Mouse (Mus musculus) cortical plate, adult 2 months (tissue): Measurements from ENCODE around the gene Tbc1d2b. TPM values are rescaled to one million over a fixed set of nuclear protein-coding genes. Genes with fewer than 3 reads are reported as not detected.

Experiments used
- H3K27ac ChIP-seq: fragments of 200-500 bp; 2 replicates; pipeline ENCODE4 v1.5.1; 2012; ENCODE audit warnings: low read length, control low read depth, inconsistent platforms; ENCODE audit not compliant: insufficient read depth
- H3K4me1 ChIP-seq: fragments of 200-500 bp; 2 replicates; pipeline ENCODE4 v1.6.1; 2011; ENCODE audit warnings: low read length; ENCODE audit not compliant: control insufficient read depth, insufficient read depth
- H3K4me3 ChIP-seq: fragments of 200-500 bp; 2 replicates; pipeline ENCODE4 v1.5.1; 2011; ENCODE audit warnings: mild to moderate bottlenecking, low read length, control low read depth; ENCODE audit not compliant: insufficient read depth
- CTCF ChIP-seq: fragments of 200-500 bp; IDR thresholded peaks from 2 replicates; pipeline ENCODE4 v1.5.1; 2011; ENCODE audit warnings: mild to moderate bottlenecking, control low read depth, low read length; ENCODE audit not compliant: insufficient read depth; ENCODE audit errors: extremely low read depth
- POLR2A ChIP-seq: fragments of 200-500 bp; IDR thresholded peaks from 2 replicates; pipeline ENCODE4 v1.6.1; 2011; ENCODE audit warnings: mild to moderate bottlenecking, low read length, control low read depth; ENCODE audit not compliant: insufficient read depth; ENCODE audit errors: extremely low read depth
- polyA plus RNA-seq: library from polyadenylated mRNA; depleted of rRNA; stranded (reverse); fragments of >200 nt; gene quantifications from 2 replicates; pipeline ENCODE4 v1.2.3, GENCODE M21; 2012; rRNA removed

The Tbc1d2b gene
- polyA plus RNA-seq, result 10.4 and 11.4 TPM in 2 replicates

DNA sequence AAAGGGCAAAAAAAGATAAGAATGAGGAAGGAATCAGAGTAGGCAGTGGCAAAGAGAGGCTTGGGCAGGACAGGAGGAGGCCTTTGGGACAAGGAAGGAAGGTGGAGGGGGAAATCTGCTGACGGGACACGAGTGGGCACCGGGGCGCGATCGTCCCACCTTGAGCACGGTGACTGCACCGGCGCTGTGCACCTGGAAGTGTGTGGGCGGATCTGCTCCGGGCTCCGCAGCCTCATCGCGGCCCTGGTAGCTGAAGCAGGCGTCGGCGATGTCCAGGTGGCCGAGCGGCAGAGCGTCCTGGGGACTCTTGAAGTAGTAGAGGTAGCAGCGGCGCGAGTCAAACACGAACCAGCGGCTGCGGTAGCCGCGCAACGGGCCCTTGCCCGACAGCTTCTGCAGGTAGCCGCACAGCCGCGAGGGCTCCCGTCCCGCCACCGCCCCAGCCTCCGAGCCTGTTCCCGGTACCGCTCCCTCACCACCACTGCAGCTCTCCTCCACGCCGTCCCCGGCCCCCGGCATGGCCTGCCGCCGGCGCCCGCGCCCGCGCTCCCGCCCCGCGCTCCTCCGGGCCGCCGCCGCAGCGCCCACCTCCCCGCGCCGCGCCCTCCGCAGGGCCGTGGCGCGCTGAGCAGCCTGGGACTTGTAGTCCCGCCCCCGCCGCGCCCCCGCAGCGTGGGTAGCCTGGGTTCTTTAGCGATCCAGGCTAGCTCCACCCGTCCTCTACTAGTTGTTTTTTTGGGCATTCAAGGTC is at the start of gene Tbc1d2b:
Gene Tbc1d2b, minus strand, starts transcription at position 612 of the 751 bp plus-strand sequence.
- Histone ChIP-seq H3K4me1 (peaks cover 4% of the 10 kb centered on the region; the same call in 1 of the 2 replicates), H3K27ac (0 out of 2 replicates have a peak within 1 kb of the TSS, but pooled peaks have one; percentile 70), H3K4me3 (peak within 1 kb of the TSS; percentile 81)
- no peak for TF ChIP-seq CTCF

DNA sequence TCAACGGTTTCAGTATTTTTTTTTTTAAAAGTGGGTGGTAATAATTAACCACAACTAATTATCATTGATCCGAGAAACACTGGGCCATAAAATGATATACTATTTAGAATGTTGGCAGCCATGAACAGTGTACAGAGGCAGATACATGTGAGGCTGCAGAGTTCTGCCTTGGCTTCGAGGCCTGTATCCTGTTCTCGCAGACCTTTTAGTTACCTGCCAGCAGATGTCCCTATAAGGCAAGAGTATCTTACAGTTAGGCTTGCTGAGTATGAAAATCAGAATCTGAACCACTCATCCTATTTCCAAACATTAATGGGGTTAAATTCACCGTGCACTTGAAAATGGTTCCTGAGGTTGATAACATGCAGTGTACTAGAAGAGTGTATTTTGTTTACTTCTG is 45.7 kb upstream of the Tbc1d2b start:
- no peak overlapping the region for H3K4me3 ChIP-seq
- H3K27ac ChIP-seq, result no peak overlapping the region
- no peak for TF ChIP-seq POLR2A
- TF ChIP-seq CTCF, result peak; percentile 28; the same call in 1 of the 2 replicates
- H3K4me1 ChIP-seq, result no peaks in the 10 kb centered on the region

DNA sequence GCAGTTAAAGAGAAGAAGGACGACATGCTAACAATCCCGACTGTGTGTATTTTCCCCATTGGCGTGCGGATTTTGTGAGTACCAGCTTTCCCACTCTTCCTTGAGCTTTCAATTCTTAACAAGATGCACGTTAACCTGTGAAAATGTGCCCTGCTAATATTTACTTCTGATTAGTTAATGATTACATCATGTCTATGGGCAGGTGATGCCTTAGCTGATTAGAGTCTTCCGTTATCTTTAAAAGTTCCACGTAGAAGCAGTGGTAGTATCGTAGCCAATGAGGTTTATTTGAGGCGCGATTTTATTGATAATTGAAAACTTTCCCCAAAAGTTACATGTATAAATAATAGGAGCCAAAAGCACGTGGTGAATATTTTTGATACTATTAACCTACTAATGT is 45.1 kb upstream of the Tbc1d2b start:
- H3K27ac ChIP-seq, result no peak overlapping the region
- no peaks in the 10 kb centered on the region for H3K4me1 ChIP-seq
- H3K4me3 ChIP-seq, result no peak overlapping the region
- TF ChIP-seq POLR2A, result no peak
- no peak for TF ChIP-seq CTCF

DNA sequence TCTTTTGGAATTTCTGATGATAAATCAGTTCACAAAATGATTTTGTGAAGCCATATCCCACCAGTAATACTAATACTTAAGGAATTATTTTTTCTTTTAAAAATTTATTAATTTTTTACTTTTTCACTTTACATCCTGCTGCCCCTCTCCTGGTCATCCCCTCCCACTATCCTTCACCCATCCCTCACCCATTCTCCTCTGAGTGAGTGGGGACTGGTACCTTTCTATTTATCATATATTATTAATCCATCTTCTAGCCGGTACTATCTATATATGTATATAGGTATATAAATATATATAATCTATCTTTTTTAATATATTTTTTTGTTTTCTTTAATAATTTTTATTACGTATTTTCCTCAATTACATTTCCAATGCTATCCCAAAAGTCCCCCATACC is 33.6 kb upstream of the Tbc1d2b start:
- H3K4me3 ChIP-seq, result no peak overlapping the region
- H3K27ac ChIP-seq, result no peak overlapping the region
- TF ChIP-seq POLR2A (no peak), CTCF (no peak)
- no peaks in the 10 kb centered on the region for H3K4me1 ChIP-seq

DNA sequence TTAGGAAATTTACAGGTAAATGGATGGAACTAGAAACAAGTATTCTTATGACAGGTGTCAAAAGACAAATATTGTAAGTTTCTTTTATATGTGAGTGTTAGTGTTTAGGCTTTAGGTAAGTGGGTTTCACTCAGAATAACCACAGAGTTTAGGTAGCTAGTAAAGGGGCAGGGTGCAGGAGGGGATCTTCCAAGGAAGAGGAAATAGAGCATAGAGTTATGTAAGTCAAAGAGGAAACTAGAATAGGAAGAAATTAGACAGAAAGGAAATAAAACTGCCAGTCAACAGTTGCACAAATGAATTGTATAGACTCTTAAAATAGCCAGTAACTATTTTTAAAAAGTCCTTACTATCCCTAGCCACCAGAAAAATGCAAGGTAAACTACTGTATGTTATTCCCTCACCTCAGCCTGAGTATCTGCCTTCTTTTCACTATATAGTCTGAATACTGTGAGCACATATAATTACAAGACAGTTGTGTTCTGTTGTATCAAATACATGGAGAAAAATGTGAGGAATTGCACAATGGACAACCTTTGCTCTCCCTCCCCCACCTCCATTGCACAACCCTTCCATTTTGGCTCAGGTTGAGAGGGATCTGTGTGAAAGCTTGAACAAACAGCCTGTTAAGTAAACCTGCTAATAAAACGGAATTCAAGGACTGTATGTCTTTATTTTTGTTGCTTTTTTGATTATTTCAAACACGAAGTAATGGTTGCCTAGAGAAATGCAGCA is 32.7 kb upstream of the Tbc1d2b start:
- no peak for TF ChIP-seq CTCF
- TF ChIP-seq POLR2A, result no peak
- Histone ChIP-seq H3K27ac (no peak overlapping the region), H3K4me3 (no peak overlapping the region), H3K4me1 (no peaks in the 10 kb centered on the region)

DNA sequence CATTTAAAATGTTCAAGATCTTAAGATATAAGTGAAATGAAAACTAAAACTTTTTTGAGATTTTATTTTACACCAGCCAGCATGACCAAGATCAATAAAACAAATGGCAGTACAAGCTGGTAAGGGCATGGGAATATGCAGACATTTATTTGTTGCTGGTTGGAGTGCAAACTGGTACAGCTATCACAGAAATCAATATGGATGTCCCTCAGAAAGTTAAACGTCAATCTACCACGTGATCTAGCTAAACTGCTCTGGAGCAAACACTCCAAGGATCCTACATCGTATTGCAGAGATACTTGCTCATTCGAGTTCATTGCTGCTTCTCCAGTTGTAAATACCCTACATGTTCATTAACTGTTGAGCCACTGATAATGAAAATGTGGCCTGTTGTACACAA is 32.1 kb upstream of the Tbc1d2b start:
- Histone ChIP-seq H3K4me3 (no peak overlapping the region), H3K4me1 (no peaks in the 10 kb centered on the region), H3K27ac (no peak overlapping the region)
- TF ChIP-seq CTCF (no peak), POLR2A (no peak)

DNA sequence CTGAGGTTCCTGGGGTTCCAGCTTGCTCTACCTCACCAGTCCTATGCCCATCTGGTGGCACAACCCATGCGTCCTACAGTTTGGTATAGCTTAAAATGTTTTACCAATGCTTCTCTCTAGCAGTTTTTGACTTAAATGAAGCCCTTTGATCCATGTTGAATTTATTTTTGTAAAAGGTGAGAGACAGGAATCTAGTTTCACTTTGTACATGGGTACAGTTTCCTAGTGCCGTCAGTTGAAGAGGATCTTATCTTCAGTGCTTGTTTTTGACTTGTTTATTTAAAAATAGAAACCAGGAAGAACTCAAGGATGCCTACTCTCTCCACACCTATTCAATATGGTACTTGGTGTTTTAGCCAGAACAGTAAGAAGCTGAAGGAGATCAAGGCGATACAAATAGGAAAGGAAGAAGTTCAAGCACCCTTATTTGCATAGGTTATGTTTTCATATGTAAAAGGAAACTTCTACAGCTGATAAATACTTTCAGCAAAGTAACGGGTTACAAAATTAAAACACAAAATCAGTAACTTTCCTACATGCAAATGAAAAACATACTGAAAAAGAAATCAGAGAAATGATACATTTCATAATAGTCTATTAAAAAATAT is 30.6 kb upstream of the Tbc1d2b start:
- H3K27ac ChIP-seq, result no peak overlapping the region
- TF ChIP-seq CTCF, result no peak
- TF ChIP-seq POLR2A, result no peak
- no peaks in the 10 kb centered on the region for H3K4me1 ChIP-seq
- H3K4me3 ChIP-seq, result no peak overlapping the region

DNA sequence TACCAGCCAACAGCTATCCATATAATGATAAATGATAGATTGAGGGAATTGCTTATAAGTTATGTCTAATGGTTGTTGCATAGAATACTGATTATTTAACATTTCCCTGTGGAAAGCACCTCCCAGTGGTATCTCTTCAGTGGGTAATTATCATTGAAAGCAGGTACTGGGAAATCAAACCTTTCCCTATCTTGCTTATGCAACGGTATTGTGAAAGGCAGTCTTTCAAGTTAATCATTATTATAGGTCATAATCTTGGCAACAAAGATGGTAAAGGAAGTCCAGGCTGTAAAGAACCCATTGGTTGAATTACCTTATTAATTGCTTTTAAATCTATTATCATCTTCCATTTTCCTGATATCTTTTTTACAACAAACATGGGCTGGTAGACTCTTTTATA is 27.0 kb upstream of the Tbc1d2b start:
- TF ChIP-seq POLR2A (no peak), CTCF (no peak)
- no peaks in the 10 kb centered on the region for H3K4me1 ChIP-seq
- H3K27ac ChIP-seq, result no peak overlapping the region
- H3K4me3 ChIP-seq, result no peak overlapping the region

DNA sequence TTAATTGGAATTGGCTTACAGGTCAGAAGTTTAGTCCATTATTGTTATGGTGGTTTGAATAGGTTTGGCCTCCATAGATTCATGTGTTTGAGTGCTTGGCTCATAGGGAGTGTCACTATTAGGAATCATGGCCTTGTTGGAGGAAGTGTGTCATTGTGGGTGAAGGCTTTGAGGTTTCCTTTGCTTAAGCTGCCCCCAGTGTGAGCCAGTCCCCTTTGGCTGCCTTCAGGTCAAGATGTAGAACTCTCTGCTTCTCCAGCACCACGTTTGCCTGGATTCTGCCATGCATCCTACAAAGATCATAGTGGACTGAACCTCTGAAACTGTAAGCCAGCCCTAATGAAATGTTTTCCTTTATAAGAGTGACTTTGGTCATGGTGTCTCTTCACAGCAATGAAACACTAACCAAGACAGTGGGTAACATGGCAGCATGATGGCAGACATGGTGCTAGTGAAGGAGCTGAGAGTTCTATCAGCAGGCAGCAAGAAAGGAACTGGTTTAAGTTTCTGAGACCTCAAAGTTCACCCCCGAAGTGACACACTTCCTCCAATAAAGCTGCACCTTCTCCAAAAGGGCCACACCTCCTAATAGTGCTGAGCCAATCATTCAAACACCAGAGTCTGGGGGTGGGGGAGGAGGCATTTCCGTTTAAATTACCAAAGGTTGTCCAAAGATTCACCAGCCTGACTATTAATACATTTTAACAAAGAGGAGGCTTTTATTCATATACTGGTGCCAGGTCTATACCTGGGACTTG is 23.2 kb upstream of the Tbc1d2b start:
- Histone ChIP-seq H3K4me1 (no peaks in the 10 kb centered on the region), H3K4me3 (no peak overlapping the region), H3K27ac (no peak overlapping the region)
- no peak for TF ChIP-seq POLR2A
- TF ChIP-seq CTCF, result no peak
